Mouse (Mus musculus) CH12.LX (cell line): ENCODE data around the gene Mrpl40. TPM values are rescaled to one million over a fixed set of nuclear protein-coding genes. Genes with fewer than 3 reads are reported as not detected.

Experiments used
- DNase-seq: peaks from one replicate; pipeline ENCODE4 v3.0.0-alpha.2; 2013; ENCODE audit errors: extremely low read depth
- H3K27ac ChIP-seq: 2 replicates; pipeline ENCODE4 v1.5.1; 2012; ENCODE audit warnings: low read depth, mild to moderate bottlenecking, control low read depth, moderate library complexity; ENCODE audit not compliant: insufficient read depth
- H3K27me3 ChIP-seq: replicated peaks from 2 replicates; pipeline ENCODE3; 2012; ENCODE audit warnings: inconsistent platforms
- H3K36me3 ChIP-seq, 2 experiments: replicated peaks in 1 of 2; 2 replicates each; pipeline versions ENCODE3 to v1.6.1; 2012; ENCODE audit warnings: inconsistent platforms in 1 of 2, low read length in 1 of 2, mild to moderate bottlenecking in 1 of 2, mixed read lengths in 1 of 2, moderate library complexity in 1 of 2; ENCODE audit not compliant: control insufficient read depth in 1 of 2, insufficient read depth in 1 of 2
- H3K4me1 ChIP-seq, 2 experiments: 2 replicates each; pipeline ENCODE4 v1.6.1; 2012; ENCODE audit warnings: inconsistent platforms in 1 of 2, moderate library complexity in 1 of 2; ENCODE audit not compliant: insufficient read depth in 2 of 2, control insufficient read depth in 1 of 2
- H3K4me2 ChIP-seq: 2 replicates; pipeline ENCODE4 v1.6.1; 2012; ENCODE audit warnings: low read depth, mild to moderate bottlenecking, control low read depth; ENCODE audit not compliant: poor library complexity, insufficient read depth, severe bottlenecking
- H3K4me3 ChIP-seq, 3 experiments: fragments of 150-350 bp in 1 of 3; sonication (generic) in 1 of 3; replicated peaks in 1 of 3; 2 replicates each; pipeline versions ENCODE3 to v1.5.1; 2011 to 2012; ENCODE audit warnings: low read depth in 2 of 3, low read length in 2 of 3, mild to moderate bottlenecking in 2 of 3, moderate library complexity in 2 of 3, control low read depth in 1 of 3, improper control_type of control experiment in 1 of 3, inconsistent platforms in 1 of 3, mixed read lengths in 1 of 3; ENCODE audit not compliant: poor library complexity in 1 of 3
- H3K79me2 ChIP-seq: replicated peaks from 2 replicates; pipeline ENCODE4 v1.6.1; 2012; ENCODE audit warnings: mild to moderate bottlenecking, moderate library complexity; ENCODE audit not compliant: control insufficient read depth, poor library complexity, insufficient read depth, severe bottlenecking; ENCODE audit errors: extremely low read depth
- H3K9ac ChIP-seq: 2 replicates; pipeline ENCODE4 v1.6.1; 2012; ENCODE audit warnings: low read depth, mild to moderate bottlenecking, control low read depth, moderate library complexity; ENCODE audit not compliant: insufficient read depth
- H3K9me3 ChIP-seq: replicated peaks from 2 replicates; pipeline ENCODE3; 2012; ENCODE audit warnings: low read length, inconsistent platforms, mixed read lengths
- BHLHE40 ChIP-seq: IDR thresholded peaks from 2 replicates; pipeline ENCODE4 v1.6.1; 2011; ENCODE audit warnings: mild to moderate bottlenecking, low read depth, low read length, improper control_type of control experiment
- CTCF ChIP-seq, 2 experiments: IDR thresholded peaks in 1 of 2; conservative IDR thresholded peaks in 1 of 2; 2 replicates each; pipeline ENCODE4 v1.5.1; 2011 to 2012; ENCODE audit warnings: low read depth in 2 of 2, low read length in 2 of 2, improper control_type of control experiment in 1 of 2, inconsistent platforms in 1 of 2, mild to moderate bottlenecking in 1 of 2, moderate library complexity in 1 of 2
- ELF1 ChIP-seq: IDR thresholded peaks from 2 replicates; pipeline ENCODE4 v1.6.1; 2014; ENCODE audit warnings: low read depth, mild to moderate bottlenecking, inconsistent platforms, low read length, improper control_type of control experiment
- GABPA ChIP-seq: IDR thresholded peaks from 2 replicates; pipeline ENCODE4 v1.6.1; 2012; ENCODE audit warnings: low read depth, low read length, improper control_type of control experiment, inconsistent platforms; ENCODE audit not compliant: insufficient replicate concordance
- IRF4 ChIP-seq: IDR thresholded peaks from 2 replicates; pipeline ENCODE4 v1.6.1; 2014; ENCODE audit warnings: low read depth, mild to moderate bottlenecking, inconsistent platforms, low read length, improper control_type of control experiment
- JUN ChIP-seq: IDR thresholded peaks from 2 replicates; pipeline ENCODE4 v1.6.1; 2011; ENCODE audit warnings: low read depth, mild to moderate bottlenecking, low read length, improper control_type of control experiment, moderate library complexity; ENCODE audit not compliant: insufficient read depth
- MXI1 ChIP-seq: IDR thresholded peaks from 2 replicates; pipeline ENCODE4 v1.6.1; 2011; ENCODE audit warnings: mild to moderate bottlenecking, low read depth, low read length, improper control_type of control experiment
- MYC ChIP-seq: IDR thresholded peaks from 2 replicates; pipeline ENCODE4 v1.6.1; 2011; ENCODE audit warnings: low read depth, mild to moderate bottlenecking, improper control_type of control experiment, low read length
- NELFE ChIP-seq: IDR thresholded peaks from 2 replicates; pipeline ENCODE4 v1.6.1; 2011; ENCODE audit warnings: low read depth, low read length, improper control_type of control experiment
- NRF1 ChIP-seq: IDR thresholded peaks from 2 replicates; pipeline ENCODE4 v1.6.1; 2014; ENCODE audit warnings: low read depth, mild to moderate bottlenecking, inconsistent platforms, low read length, improper control_type of control experiment, moderate library complexity
- PAX5 ChIP-seq: IDR thresholded peaks from 2 replicates; pipeline ENCODE4 v1.6.1; 2012; ENCODE audit warnings: low read length, inconsistent platforms, mixed read lengths
- SMC3 ChIP-seq: IDR thresholded peaks from 2 replicates; pipeline ENCODE4 v1.6.1; 2011; ENCODE audit warnings: low read depth, low read length, improper control_type of control experiment
- TBP ChIP-seq: conservative IDR thresholded peaks from 2 replicates; pipeline ENCODE4 v1.6.1; 2011; ENCODE audit warnings: low read depth, low read length, improper control_type of control experiment
- UBTF ChIP-seq: IDR thresholded peaks from 2 replicates; pipeline ENCODE4 v1.6.1; 2012; ENCODE audit warnings: low read depth, mild to moderate bottlenecking, inconsistent platforms, low read length, improper control_type of control experiment, moderate library complexity
- USF2 ChIP-seq: conservative IDR thresholded peaks from 2 replicates; pipeline ENCODE4 v1.6.1; 2011; ENCODE audit warnings: low read depth, low read length, improper control_type of control experiment
- ZC3H11A ChIP-seq: IDR thresholded peaks from 2 replicates; pipeline ENCODE4 v1.6.1; 2012; ENCODE audit warnings: low read depth, mild to moderate bottlenecking, inconsistent platforms, low read length, improper control_type of control experiment
- ZKSCAN1 ChIP-seq: IDR thresholded peaks from 2 replicates; pipeline ENCODE4 v1.6.1; 2012; ENCODE audit warnings: low read depth, inconsistent platforms, low read length, improper control_type of control experiment, borderline replicate concordance
- ZNF384 ChIP-seq: IDR thresholded peaks from 2 replicates; pipeline ENCODE4 v1.6.1; 2012; ENCODE audit warnings: low read depth, low read length, improper control_type of control experiment, inconsistent platforms
- dilution Hi-C: fragments of 300-500 bp; cut with MboI; formaldehyde crosslinking; loops from 2 replicates; pipeline ENCODE4 v1.14.3; 2020; ENCODE audit warnings: low sequenced_read_pairs; ENCODE audit not compliant: extremely low pct_unique_long_range_greater_than_20kb, extremely low pct_ligation_motif_present
- in situ Hi-C: fragments of 300-500 bp; cut with MboI; formaldehyde crosslinking; loops from 3 replicates; pipeline ENCODE4 v1.14.3; 2019; ENCODE audit warnings: low sequenced_read_pairs, low pct_ligation_motif_present, low pct_unique_long_range_greater_than_20kb, mixed read lengths
- polyA plus RNA-seq: library from polyadenylated mRNA; unstranded; fragments of >175 nt; gene quantifications from 2 replicates; pipeline ENCODE4 v1.2.1, GENCODE M21; 2012; ENCODE audit warnings: low read depth; ENCODE audit not compliant: insufficient read length
- total RNA-seq, 2 experiments: library from RNA; depleted of rRNA; stranded (reverse); fragments of 300-350 nt in 1 of 2; fragments of >200 nt in 1 of 2; gene quantifications; 2 replicates each; pipeline ENCODE4 v1.2.3; 2012 to 2014

The Mrpl40 gene
- total and polyA plus RNA-seq, 3 experiments = 115 to 188 (median 171) TPM

- dilution Hi-C loops (no loop called here), in situ Hi-C loops (no loop called here)
- no peaks in the 10 kb centered on the region for H3K27me3 ChIP-seq
- H3K9ac ChIP-seq = no peak overlapping the region
- H3K4me2 ChIP-seq = peak overlapping the region; percentile 53
- peaks cover 47 to 73% of the 10 kb centered on the region in 2 experiments for H3K36me3 ChIP-seq
- H3K27ac ChIP-seq = no peak overlapping the region
- no peak for DNase-seq
- peaks cover 20% of the 10 kb centered on the region for H3K79me2 ChIP-seq
- H3K9me3 ChIP-seq = no peaks in the 10 kb centered on the region
- TF ChIP-seq PAX5 (no peak), USF2 (no peak), UBTF (no peak)
- peaks cover 5 to 22% of the 10 kb centered on the region in 2 experiments for H3K4me1 ChIP-seq
- peak overlapping the region in 2 of 3 experiments; percentile 68 to 96 for H3K4me3 ChIP-seq
These were observed 40.6 kb downstream of the Mrpl40 start for GRCm38 (mm10) chr16:18836073-18836467.

- DNase-seq = no peak
- Histone ChIP-seq H3K27ac (no peak overlapping the region), H3K9me3 (no peaks in the 10 kb centered on the region), H3K4me2 (no peak overlapping the region), H3K4me3 (no peak overlapping the region), H3K27me3 (no peaks in the 10 kb centered on the region), H3K9ac (no peak overlapping the region), H3K79me2 (peaks cover 20% of the 10 kb centered on the region), H3K36me3 (peaks cover 53 to 79% of the 10 kb centered on the region in 2 experiments), H3K4me1 (peaks cover 5 to 15% of the 10 kb centered on the region in 2 experiments)
- dilution Hi-C loops (no loop called here), in situ Hi-C loops (no loop called here)
- TF ChIP-seq GABPA (no peak), ZC3H11A (no peak), ELF1 (no peak), MXI1 (no peak), NELFE (no peak), CTCF (conservative IDR thresholded peaks at IDR 0.05 in 1 of 2, IDR thresholded peaks at IDR 0.05 in 1 of 2; ENCODE audit: low read depth in 2 of 2, low read length in 2 of 2) (peak in 1 of 2 experiments; percentile 43; a peak in 2 of 4 replicates), ZKSCAN1 (no peak), NRF1 (no peak)
These were observed 43.2 kb downstream of the Mrpl40 start for GRCm38 (mm10) chr16:18833486-18833885.

DNA sequence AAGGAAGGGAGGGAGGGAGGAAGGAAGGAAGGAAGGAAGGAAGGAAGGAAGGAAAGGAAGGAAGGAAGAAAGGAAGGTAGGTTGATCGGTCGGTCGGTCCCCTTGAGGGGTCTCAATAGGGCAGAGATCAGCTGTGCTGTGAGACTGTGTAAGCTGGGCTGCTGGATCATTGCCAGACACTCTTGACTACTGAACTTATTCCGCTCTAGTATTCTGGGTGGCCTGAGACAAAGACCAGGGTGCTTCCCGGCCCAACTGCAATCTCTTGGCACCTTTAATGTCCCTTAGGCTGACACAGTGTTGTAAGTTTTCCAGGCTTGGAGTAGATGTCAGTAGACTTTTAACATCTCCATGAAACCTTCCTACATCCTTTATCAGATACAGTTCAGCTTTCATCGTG, 47.6 kb downstream of the Mrpl40 start:
- no peak overlapping the region for H3K9ac ChIP-seq
- in situ Hi-C loops (no loop called here), dilution Hi-C loops (no loop called here)
- H3K27me3 ChIP-seq = no peaks in the 10 kb centered on the region
- H3K4me1 ChIP-seq = no peaks in the 10 kb centered on the region
- no peak for DNase-seq
- H3K36me3 ChIP-seq = peaks cover 81 to 98% of the 10 kb centered on the region in 2 experiments
- H3K4me2 ChIP-seq = no peak overlapping the region
- H3K79me2 ChIP-seq = no peaks in the 10 kb centered on the region
- H3K9me3 ChIP-seq = no peaks in the 10 kb centered on the region
- H3K27ac ChIP-seq = no peak overlapping the region
- TF ChIP-seq TBP (no peak), PAX5 (no peak), IRF4 (no peak), ZC3H11A (no peak), NELFE (no peak), ZNF384 (no peak), BHLHE40 (no peak), JUN (no peak), MYC (no peak), SMC3 (no peak)
- no peak overlapping the region for H3K4me3 ChIP-seq
